In genomic region chr17:46621324-46621723, GRCm38 (mm10) we compare ENCODE assay signal across 9 mouse cellular contexts. TPM values are rescaled to one million over a fixed set of nuclear protein-coding genes. Genes with fewer than 3 reads are reported as not detected.
DNase-seq lines count a peak whose midpoint lies in the region; ATAC-seq lines count a peak whose summit lies in the region.
"Had no signal": no experiment of that assay in that cellular context is flagged by ENCODE, and none has a peak within 500 bp of the region (broad histone marks: within the 10 kb centered on the region; RNA-seq: fewer than 3 reads in every experiment).

No protein-coding gene starts in this region.

- H3K27ac ChIP-seq in kidney, embryonic 14.5 days (ENCODE audit: low read depth, low read length) = peak overlapping the region; percentile 96
- H3K27ac ChIP-seq in heart, embryonic 14.5 days (replicated peaks in 1 of 2; ENCODE audit: control insufficient read depth in 1 of 2, insufficient read depth in 1 of 2, low read depth in 2 of 2, low read length in 2 of 2) = peak overlapping the region; percentile 79 to 85

- H3K27me3 ChIP-seq in kidney, embryonic 14.5 days (ENCODE audit: control insufficient read depth, insufficient read depth, low read length) = no peaks in the 10 kb centered on the region
- no peaks in the 10 kb centered on the region for H3K27me3 ChIP-seq in heart, embryonic 14.5 days (ENCODE audit: control insufficient read depth, insufficient read depth, low read length)

- 32% methylated on average over 15 of the region's 15 CpGs for WGBS in kidney, embryonic 14.5 days
- WGBS in heart, embryonic 14.5 days = 20% methylated on average over 15 of the region's 15 CpGs

- H3K9me3 ChIP-seq in kidney, embryonic 14.5 days (ENCODE audit: control insufficient read depth, low read length) = no peaks in the 10 kb centered on the region
- no peaks in the 10 kb centered on the region for H3K9me3 ChIP-seq in heart, embryonic 14.5 days (ENCODE audit: control insufficient read depth, low read length)

- peak overlapping the region; percentile 13 for H3K4me2 ChIP-seq in kidney, embryonic 14.5 days (replicated peaks; ENCODE audit: low read depth, low read length)
- H3K4me2 ChIP-seq in heart, embryonic 14.5 days (ENCODE audit: low read length) = peak overlapping the region; percentile 59

- no peaks in the 10 kb centered on the region for H3K36me3 ChIP-seq in kidney, embryonic 14.5 days (ENCODE audit: control insufficient read depth, insufficient read depth, low read length)
- H3K36me3 ChIP-seq in heart, embryonic 14.5 days (ENCODE audit: control insufficient read depth, insufficient read depth, low read length) = no peaks in the 10 kb centered on the region

- peaks cover 100% of the 10 kb centered on the region for H3K4me1 ChIP-seq in kidney, embryonic 14.5 days (ENCODE audit: control insufficient read depth, insufficient read depth, low read length)
- H3K4me1 ChIP-seq in heart, embryonic 14.5 days (ENCODE audit: control insufficient read depth in 2 of 2, insufficient read depth in 2 of 2, low read length in 2 of 2) = peaks cover 80 to 96% of the 10 kb centered on the region in 2 experiments

- ATAC-seq in kidney, embryonic 14.5 days (ENCODE audit: low FRiP score, low TSS enrichment) = no peak
- ATAC-seq in heart, embryonic 14.5 days (ENCODE audit: insufficient number of reproducible peaks, insufficient read depth, low FRiP score, low read depth) = no peak; the same call in 1 of the 2 replicates
- no peak for ATAC-seq in megakaryocyte-erythroid progenitor cell, adult 5-6 weeks (replicated peaks; ENCODE audit: low FRiP score, low TSS enrichment, poor library complexity, severe bottlenecking)

- peak overlapping the region; percentile 25; the same call in 1 of the 2 replicates for H3K9ac ChIP-seq in kidney, embryonic 14.5 days (ENCODE audit: low read depth, low read length)
- H3K9ac ChIP-seq in heart, embryonic 14.5 days (ENCODE audit: low read length) = peak overlapping the region; percentile 61; the same call in 1 of the 2 replicates

- H3K4me3 ChIP-seq in kidney, embryonic 14.5 days (ENCODE audit: low read length) = no peak overlapping the region
- H3K4me3 ChIP-seq in heart, embryonic 14.5 days (ENCODE audit: control insufficient read depth in 1 of 2, insufficient read depth in 1 of 2, low read depth in 1 of 2, low read length in 2 of 2) = peak overlapping the region; percentile 5 to 12; a peak in 3 of 4 replicates

- DNase-seq in kidney, adult 9 months = no peak
- peak; percentile 64 to 68 for DNase-seq in cerebellum, adult 18-20 months
- peak; percentile 67 to 73 for DNase-seq in kidney, postnatal 4 days
- peak; percentile 74 for DNase-seq in lung, postnatal 14 days
- DNase-seq in spleen, postnatal 36 days (ENCODE audit: low spot score in 2 of 2) = no peak

RNA-seq across cellular contexts. Expression of gene Ptk7, which starts 8.0 kb away (rescaled TPM):
- polyA plus RNA-seq in kidney, embryonic 14.5 days (2014; fragmentation: Nextera tagmentation; extraction: Ambion mirVana) = 58.5 and 64.1 TPM in 2 replicates
- 12.8 and 21.3 TPM in 2 replicates for polyA plus RNA-seq in heart, embryonic 14.5 days (2014; fragmentation: Nextera tagmentation; extraction: Ambion mirVana)
- 0.12 and 0.20 TPM in 2 replicates for total RNA-seq in megakaryocyte-erythroid progenitor cell, adult 5-6 weeks (2014; fragmentation: Nextera tagmentation)
- 0.14 and 0.53 TPM in 2 replicates for total RNA-seq in megakaryocyte-erythroid progenitor cell, adult 5-6 weeks (2017)
- total RNA-seq: neutrophil, adult 5-6 weeks had no signal

RNA-seq across cellular contexts. Expression of gene Klc4, which starts 24.5 kb away (rescaled TPM):
- polyA plus RNA-seq in kidney, embryonic 14.5 days (2014; fragmentation: Nextera tagmentation; extraction: Ambion mirVana) = 22.0 and 31.5 TPM in 2 replicates
- polyA plus RNA-seq in heart, embryonic 14.5 days (2014; fragmentation: Nextera tagmentation; extraction: Ambion mirVana) = 20.3 and 21.4 TPM in 2 replicates
- total RNA-seq in megakaryocyte-erythroid progenitor cell, adult 5-6 weeks (2014; fragmentation: Nextera tagmentation) = 5.8 and 6.9 TPM in 2 replicates
- 5.6 and 5.9 TPM in 2 replicates for total RNA-seq in megakaryocyte-erythroid progenitor cell, adult 5-6 weeks (2017)

RNA-seq across cellular contexts. Expression of gene Mrpl2, which starts 24.7 kb away (rescaled TPM):
- 121 and 141 TPM in 2 replicates for polyA plus RNA-seq in kidney, embryonic 14.5 days (2014; fragmentation: Nextera tagmentation; extraction: Ambion mirVana)
- polyA plus RNA-seq in heart, embryonic 14.5 days (2014; fragmentation: Nextera tagmentation; extraction: Ambion mirVana) = 116 and 122 TPM in 2 replicates
- total RNA-seq in megakaryocyte-erythroid progenitor cell, adult 5-6 weeks (2014; fragmentation: Nextera tagmentation) = 74.7 and 190 TPM in 2 replicates
- 82.2 and 97.0 TPM in 2 replicates for total RNA-seq in megakaryocyte-erythroid progenitor cell, adult 5-6 weeks (2017)

RNA-seq across cellular contexts. Expression of gene Cul7, which starts 28.8 kb away (rescaled TPM):
- polyA plus RNA-seq in kidney, embryonic 14.5 days (2014; fragmentation: Nextera tagmentation; extraction: Ambion mirVana) = 40.7 and 42.6 TPM in 2 replicates
- 31.3 and 34.3 TPM in 2 replicates for polyA plus RNA-seq in heart, embryonic 14.5 days (2014; fragmentation: Nextera tagmentation; extraction: Ambion mirVana)
- 11.2 and 12.6 TPM in 2 replicates for total RNA-seq in megakaryocyte-erythroid progenitor cell, adult 5-6 weeks (2014; fragmentation: Nextera tagmentation)
- 6.6 and 12.6 TPM in 2 replicates for total RNA-seq in megakaryocyte-erythroid progenitor cell, adult 5-6 weeks (2017)

RNA-seq across cellular contexts. Expression of gene Rrp36, which starts 52.8 kb away (rescaled TPM):
- 54.0 and 66.5 TPM in 2 replicates for polyA plus RNA-seq in kidney, embryonic 14.5 days (2014; fragmentation: Nextera tagmentation; extraction: Ambion mirVana)
- polyA plus RNA-seq in heart, embryonic 14.5 days (2014; fragmentation: Nextera tagmentation; extraction: Ambion mirVana) = 33.9 and 36.9 TPM in 2 replicates
- 16.1 and 23.4 TPM in 2 replicates for total RNA-seq in megakaryocyte-erythroid progenitor cell, adult 5-6 weeks (2014; fragmentation: Nextera tagmentation)
- 60.4 and 64.8 TPM in 2 replicates for total RNA-seq in megakaryocyte-erythroid progenitor cell, adult 5-6 weeks (2017)

Comparison
In these comparisons a context has a peak if more than half of its experiments do, and no peak if none do; other contexts are left out.
1. DNase-seq: peak in cerebellum, adult 18-20 months (2 of 2), kidney, postnatal 4 days (2 of 2) and lung, postnatal 14 days (single experiment); none in kidney, adult 9 months (single experiment) and spleen, postnatal 36 days (0 of 2).